Mouse (Mus musculus): ENCODE measurements around the gene Bicdl1.

GRCm38 (mm10) chr5:115714761-115715160 lies 16.7 kb downstream of the Bicdl1 start:
- TF ChIP-seq CTCF (IDR thresholded peaks at IDR 0.05; ENCODE audit: control insufficient read depth, insufficient read depth, low read length) (no peak), POLR2A (IDR thresholded peaks at IDR 0.05; ENCODE audit: borderline replicate concordance, control insufficient read depth, low read depth, low read length) (no peak)
